23 mouse cellular contexts compared by ENCODE assay signal in the genomic region with DNA sequence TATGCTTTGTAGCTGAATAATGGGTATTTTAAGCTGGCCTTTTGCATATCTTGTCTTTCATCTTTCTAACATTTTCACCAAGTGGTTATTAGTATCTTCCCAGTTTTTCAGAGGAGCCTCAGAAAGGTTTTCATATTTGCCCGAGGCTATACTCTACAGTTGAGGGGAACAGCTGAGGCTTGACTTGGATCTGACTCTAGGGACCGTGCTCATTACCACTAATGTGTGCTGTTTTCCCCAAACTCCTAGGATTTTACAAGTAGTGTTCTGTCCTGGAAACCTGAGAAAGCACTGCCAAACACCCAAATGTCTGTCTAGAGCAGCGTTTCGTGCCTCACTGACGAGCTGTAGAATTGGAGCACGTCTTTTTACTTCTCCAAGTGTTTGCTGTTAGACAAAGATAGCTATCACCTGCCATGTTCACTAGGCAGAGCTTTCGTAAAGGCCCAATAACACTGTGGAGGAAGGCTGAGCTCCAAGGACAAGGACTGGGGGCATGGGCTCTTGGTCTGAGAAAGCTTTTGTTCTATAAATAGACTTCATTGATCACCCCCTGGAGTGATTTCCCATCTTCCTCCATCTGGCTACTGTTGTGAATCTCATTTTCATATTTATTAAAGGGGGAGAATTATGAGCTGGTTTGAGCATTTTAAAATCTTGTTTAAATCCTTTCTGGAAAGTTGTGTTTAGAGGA. TPM values are rescaled to one million over a fixed set of nuclear protein-coding genes. Genes with fewer than 3 reads are reported as not detected.
DNase-seq lines count a peak whose midpoint lies in the region; ATAC-seq lines count a peak whose summit lies in the region.
"Had no signal": no experiment of that assay in that cellular context is flagged by ENCODE, and none has a peak within 500 bp of the region (broad histone marks: within the 10 kb centered on the region; RNA-seq: fewer than 3 reads in every experiment).

No protein-coding gene starts in this region.

- WGBS in embryonic facial prominence, embryonic 14.5 days, result 49% methylated on average over 7 of the region's 7 CpGs
- 66% methylated on average over 7 of the region's 7 CpGs for WGBS in embryonic facial prominence, embryonic 10.5 days
- 52% methylated on average over 7 of the region's 7 CpGs for WGBS in midbrain, embryonic 14.5 days

- no peak overlapping the region for H3K9ac ChIP-seq in embryonic facial prominence, embryonic 14.5 days (ENCODE audit: low read depth, low read length)
- H3K9ac ChIP-seq in midbrain, embryonic 14.5 days (replicated peaks; ENCODE audit: low read length), result no peak overlapping the region

- H3K36me3 ChIP-seq in embryonic facial prominence, embryonic 14.5 days (ENCODE audit: control insufficient read depth, insufficient read depth, low read length), result no peaks in the 10 kb centered on the region
- no peaks in the 10 kb centered on the region for H3K36me3 ChIP-seq in embryonic facial prominence, embryonic 10.5 days (replicated peaks)
- H3K36me3 ChIP-seq in midbrain, embryonic 14.5 days (ENCODE audit: control insufficient read depth, insufficient read depth, low read length), result no peaks in the 10 kb centered on the region
- H3K36me3 ChIP-seq: G1E; heart, embryonic 10.5 days had no signal

- no peak for ATAC-seq in embryonic facial prominence, embryonic 14.5 days (ENCODE audit: low read depth)
- no peak for ATAC-seq in midbrain, embryonic 14.5 days (ENCODE audit: low FRiP score, low TSS enrichment)
- ATAC-seq in erythroid progenitor cell, adult 5-6 weeks (replicated peaks; ENCODE audit: low FRiP score, poor library complexity, severe bottlenecking), result no peak
- ATAC-seq: CD4-positive, CD25-positive, alpha-beta regulatory T cell, adult 4 months had no signal

- no peaks in the 10 kb centered on the region for H3K9me3 ChIP-seq in embryonic facial prominence, embryonic 14.5 days (ENCODE audit: control insufficient read depth, low read length)
- H3K9me3 ChIP-seq in embryonic facial prominence, embryonic 10.5 days, result no peaks in the 10 kb centered on the region
- no peaks in the 10 kb centered on the region for H3K9me3 ChIP-seq in midbrain, embryonic 14.5 days (ENCODE audit: control insufficient read depth, low read length)
- H3K9me3 ChIP-seq: G1E; heart, embryonic 10.5 days had no signal

- DNase-seq in embryonic facial prominence, embryonic 14.5 days (ENCODE audit: low spot score), result peak; percentile 15
- DNase-seq in embryonic facial prominence, embryonic 10.5 days (ENCODE audit: low spot score), result no peak
- peak; percentile 46 for DNase-seq in retina, embryonic 14.5 days (ENCODE audit: low spot score)
- DNase-seq in retina, postnatal 1 day, result no peak
- peak; percentile 52 for DNase-seq in midbrain, embryonic 14.5 days
- DNase-seq in lung, adult 18-20 months, result no peak
- no peak for DNase-seq in cerebellum, adult 11 months
- DNase-seq: adrenal gland, postnatal 36 days; cerebellum, postnatal 10 days; gastrocnemius, postnatal 25 days; heart, postnatal 10 days; kidney, postnatal 4 days; layer of hippocampus, postnatal 36 days; liver; lung, adult 2 months; lung, postnatal 36 days; right cerebral cortex, adult 18-20 months; thymus, adult 2 months had no signal

- peaks cover 4% of the 10 kb centered on the region; the same call in 1 of the 2 replicates for H3K4me1 ChIP-seq in embryonic facial prominence, embryonic 14.5 days (ENCODE audit: control insufficient read depth, insufficient read depth, low read length)
- H3K4me1 ChIP-seq in embryonic facial prominence, embryonic 10.5 days, result peaks cover 17% of the 10 kb centered on the region
- 0 out of 2 replicates have a peak, but pooled peaks cover 3% of the 10 kb centered on the region for H3K4me1 ChIP-seq in midbrain, embryonic 14.5 days (ENCODE audit: control insufficient read depth, insufficient read depth, low read length)

- no peaks in the 10 kb centered on the region for H3K27me3 ChIP-seq in embryonic facial prominence, embryonic 14.5 days (replicated peaks; ENCODE audit: control insufficient read depth, insufficient read depth, low read length)
- no peaks in the 10 kb centered on the region for H3K27me3 ChIP-seq in embryonic facial prominence, embryonic 10.5 days (replicated peaks; ENCODE audit: low read depth, poor library complexity, severe bottlenecking)
- H3K27me3 ChIP-seq in midbrain, embryonic 14.5 days (ENCODE audit: control insufficient read depth, insufficient read depth, low read length), result no peaks in the 10 kb centered on the region

- H3K27ac ChIP-seq in embryonic facial prominence, embryonic 14.5 days (replicated peaks; ENCODE audit: low read depth, low read length), result no peak overlapping the region
- no peak overlapping the region for H3K27ac ChIP-seq in embryonic facial prominence, embryonic 10.5 days (replicated peaks)
- 0 out of 2 replicates have a peak overlapping the region, but pooled peaks have one; percentile 26 for H3K27ac ChIP-seq in midbrain, embryonic 14.5 days (replicated peaks; ENCODE audit: low read depth, low read length)
- H3K27ac ChIP-seq: heart, embryonic 10.5 days had no signal

- no peak overlapping the region for H3K4me2 ChIP-seq in embryonic facial prominence, embryonic 14.5 days (ENCODE audit: low read depth, low read length)
- no peak overlapping the region for H3K4me2 ChIP-seq in midbrain, embryonic 14.5 days (ENCODE audit: low read length)

- H3K4me3 ChIP-seq in embryonic facial prominence, embryonic 14.5 days (ENCODE audit: low read depth, low read length), result no peak overlapping the region
- no peak overlapping the region for H3K4me3 ChIP-seq in embryonic facial prominence, embryonic 10.5 days
- H3K4me3 ChIP-seq in midbrain, embryonic 14.5 days (replicated peaks; ENCODE audit: low read depth, low read length), result no peak overlapping the region
- H3K4me3 ChIP-seq: heart, embryonic 10.5 days had no signal

RNA-seq across cellular contexts. Expression of gene Calr4, which starts 2.0 kb away (rescaled TPM):
- 0.24 and 0.37 TPM in 2 replicates for polyA plus RNA-seq in embryonic facial prominence, embryonic 14.5 days (2014; fragmentation: Nextera tagmentation; extraction: Ambion mirVana)
- 0.10 and 0.19 TPM in 2 replicates for polyA plus RNA-seq in embryonic facial prominence, embryonic 10.5 days (2016; fragmentation: Nextera tagmentation; extraction: Ambion mirVana)
- polyA plus RNA-seq in midbrain, embryonic 14.5 days (2014; fragmentation: Nextera tagmentation; extraction: Ambion mirVana), result 0.57 and 0.80 TPM in 2 replicates
- not detected in 2 replicates for total RNA-seq in erythroid progenitor cell, adult 5-6 weeks (2015; ENCODE audit: low replicate concordance)
- not detected in 2 replicates for total RNA-seq in erythroid progenitor cell, adult 5-6 weeks (2017; ENCODE audit: low replicate concordance)
- total RNA-seq: G1E had no signal
- polyA plus RNA-seq: CD4-positive, CD25-positive, alpha-beta regulatory T cell, adult 4 months; small intestine, adult 2 months; thymus, adult 2 months had no signal

RNA-seq across cellular contexts. Expression of gene Osbpl9, which starts 34.3 kb away (rescaled TPM):
- 54.7 and 65.2 TPM in 2 replicates for polyA plus RNA-seq in embryonic facial prominence, embryonic 14.5 days (2014; fragmentation: Nextera tagmentation; extraction: Ambion mirVana)
- 60.0 and 61.4 TPM in 2 replicates for polyA plus RNA-seq in embryonic facial prominence, embryonic 10.5 days (2016; fragmentation: Nextera tagmentation; extraction: Ambion mirVana)
- 61.9 and 81.1 TPM in 2 replicates for polyA plus RNA-seq in midbrain, embryonic 14.5 days (2014; fragmentation: Nextera tagmentation; extraction: Ambion mirVana)
- total RNA-seq in erythroid progenitor cell, adult 5-6 weeks (2015; ENCODE audit: low replicate concordance), result 71.0 and 90.1 TPM in 2 replicates
- total RNA-seq in erythroid progenitor cell, adult 5-6 weeks (2017; ENCODE audit: low replicate concordance), result 29.3 and 32.2 TPM in 2 replicates

RNA-seq across cellular contexts. Expression of gene Eps15, which starts 43.7 kb away (rescaled TPM):
- 40.9 and 45.3 TPM in 2 replicates for polyA plus RNA-seq in embryonic facial prominence, embryonic 14.5 days (2014; fragmentation: Nextera tagmentation; extraction: Ambion mirVana)
- polyA plus RNA-seq in embryonic facial prominence, embryonic 10.5 days (2016; fragmentation: Nextera tagmentation; extraction: Ambion mirVana), result 40.4 and 41.8 TPM in 2 replicates
- polyA plus RNA-seq in midbrain, embryonic 14.5 days (2014; fragmentation: Nextera tagmentation; extraction: Ambion mirVana), result 48.6 and 77.5 TPM in 2 replicates
- 121 and 126 TPM in 2 replicates for total RNA-seq in erythroid progenitor cell, adult 5-6 weeks (2015; ENCODE audit: low replicate concordance)
- 137 and 170 TPM in 2 replicates for total RNA-seq in erythroid progenitor cell, adult 5-6 weeks (2017; ENCODE audit: low replicate concordance)

Comparison
In these comparisons a context has a peak if more than half of its experiments do, and no peak if none do; other contexts are left out.
1. DNase-seq: peak in embryonic facial prominence, embryonic 14.5 days (single experiment), retina, embryonic 14.5 days (single experiment) and midbrain, embryonic 14.5 days (single experiment); none in embryonic facial prominence, embryonic 10.5 days (single experiment), retina, postnatal 1 day (single experiment), lung, adult 18-20 months (0 of 2) and cerebellum, adult 11 months (single experiment).